13 mouse cellular contexts compared by ENCODE assay signal in genomic region chr3:132911716-132912115, GRCm38 (mm10). TPM values are rescaled to one million over a fixed set of nuclear protein-coding genes. Genes with fewer than 3 reads are reported as not detected.
A peak's percentile ranks its signal among the peaks of the same experiment; 100 is the strongest.
DNase-seq lines count a peak whose midpoint lies in the region; ATAC-seq and TF ChIP-seq lines count a peak whose summit lies in the region.
"Had no signal": no experiment of that assay in that cellular context is flagged by ENCODE, and none has a peak within 500 bp of the region (broad histone marks: within the 10 kb centered on the region; RNA-seq: fewer than 3 reads in every experiment).

No protein-coding gene starts in this region.

- H3K9ac ChIP-seq in embryonic facial prominence, embryonic 14.5 days (ENCODE audit: low read depth, low read length): no peak overlapping the region
- no peak overlapping the region for H3K9ac ChIP-seq in limb, embryonic 13.5 days
- H3K9ac ChIP-seq: lung, embryonic 14.5 days had no signal

- H3K4me2 ChIP-seq in embryonic facial prominence, embryonic 14.5 days (ENCODE audit: low read depth, low read length): peak overlapping the region; percentile 24; the same call in 1 of the 2 replicates
- H3K4me2 ChIP-seq in limb, embryonic 13.5 days (replicated peaks): peak overlapping the region; percentile 44
- H3K4me2 ChIP-seq: lung, embryonic 14.5 days had no signal

- H3K36me3 ChIP-seq in embryonic facial prominence, embryonic 14.5 days (ENCODE audit: control insufficient read depth, insufficient read depth, low read length): no peaks in the 10 kb centered on the region
- no peaks in the 10 kb centered on the region for H3K36me3 ChIP-seq in embryonic facial prominence, embryonic 10.5 days (replicated peaks)
- H3K36me3 ChIP-seq in limb, embryonic 13.5 days: no peaks in the 10 kb centered on the region
- H3K36me3 ChIP-seq: hindbrain, embryonic 10.5 days had no signal

- peak; percentile 68; the same call in 1 of the 2 replicates for ATAC-seq in embryonic facial prominence, embryonic 14.5 days (ENCODE audit: low read depth)
- peak; percentile 62 for ATAC-seq in limb, embryonic 13.5 days (ENCODE audit: low FRiP score, low read depth)

- H3K4me1 ChIP-seq in embryonic facial prominence, embryonic 14.5 days (ENCODE audit: control insufficient read depth, insufficient read depth, low read length): peaks cover 16% of the 10 kb centered on the region
- H3K4me1 ChIP-seq in embryonic facial prominence, embryonic 10.5 days: peaks cover 23% of the 10 kb centered on the region
- H3K4me1 ChIP-seq in lung, adult 2 months (ENCODE audit: control insufficient read depth, insufficient read depth, low read length): no peaks in the 10 kb centered on the region
- peaks cover 27% of the 10 kb centered on the region for H3K4me1 ChIP-seq in limb, embryonic 13.5 days
- H3K4me1 ChIP-seq: hindbrain, embryonic 10.5 days had no signal

- no peaks in the 10 kb centered on the region for H3K9me3 ChIP-seq in embryonic facial prominence, embryonic 14.5 days (ENCODE audit: control insufficient read depth, low read length)
- H3K9me3 ChIP-seq in embryonic facial prominence, embryonic 10.5 days: no peaks in the 10 kb centered on the region
- no peaks in the 10 kb centered on the region for H3K9me3 ChIP-seq in limb, embryonic 13.5 days
- H3K9me3 ChIP-seq: hindbrain, embryonic 10.5 days had no signal

- DNase-seq in embryonic facial prominence, embryonic 14.5 days (ENCODE audit: low spot score): peak; percentile 69
- no peak for DNase-seq in embryonic facial prominence, embryonic 10.5 days (ENCODE audit: low spot score)
- DNase-seq in lung, adult 18-20 months: peak; percentile 24 to 28
- no peak for DNase-seq in lung, adult 2 months
- peak; percentile 76 for DNase-seq in gastrocnemius, adult 2 months
- no peak for DNase-seq in cerebellum, adult 11-12 months
- DNase-seq in ovary, postnatal 36 days (ENCODE audit: low spot score): no peak
- DNase-seq: adrenal gland, postnatal 10 days; lung, embryonic 14.5 days; thymus, adult 18-20 months had no signal

- no peak for TF ChIP-seq CTCF in lung, adult 2 months (IDR thresholded peaks at IDR 0.05; ENCODE audit: insufficient read depth, low read length)
- TF ChIP-seq CTCF in gastrocnemius, adult 2 months (IDR thresholded peaks at IDR 0.05): no peak

- H3K27me3 ChIP-seq in embryonic facial prominence, embryonic 14.5 days (replicated peaks; ENCODE audit: control insufficient read depth, insufficient read depth, low read length): no peaks in the 10 kb centered on the region
- H3K27me3 ChIP-seq in embryonic facial prominence, embryonic 10.5 days (replicated peaks; ENCODE audit: low read depth, poor library complexity, severe bottlenecking): no peaks in the 10 kb centered on the region
- 0 out of 2 replicates have a peak, but pooled peaks cover 8% of the 10 kb centered on the region for H3K27me3 ChIP-seq in limb, embryonic 13.5 days

- intact Hi-C loops in gastrocnemius, adult 2 months (cut with DNase I): no loop called here

- no peak overlapping the region for H3K4me3 ChIP-seq in embryonic facial prominence, embryonic 14.5 days (ENCODE audit: low read depth, low read length)
- H3K4me3 ChIP-seq in embryonic facial prominence, embryonic 10.5 days: no peak overlapping the region
- H3K4me3 ChIP-seq in lung, adult 2 months (replicated peaks; ENCODE audit: extremely low read depth, low read depth, low read length): no peak overlapping the region
- peak overlapping the region; percentile 63 for H3K4me3 ChIP-seq in gastrocnemius, adult 2 months
- peak overlapping the region; percentile 21; the same call in 1 of the 2 replicates for H3K4me3 ChIP-seq in limb, embryonic 13.5 days
- H3K4me3 ChIP-seq: hindbrain, embryonic 10.5 days had no signal

- WGBS in embryonic facial prominence, embryonic 14.5 days: 39% methylated on average over 4 of the region's 4 CpGs
- WGBS in embryonic facial prominence, embryonic 10.5 days: 50% methylated on average over 4 of the region's 4 CpGs
- WGBS in lung, adult 2 months: 47% methylated on average over 4 of the region's 4 CpGs
- WGBS in limb, embryonic 13.5 days: 22% methylated on average over 4 of the region's 4 CpGs

- no peak for TF ChIP-seq POLR2A in lung, adult 2 months (IDR thresholded peaks at IDR 0.05; ENCODE audit: borderline replicate concordance, extremely low read depth, low read depth, low read length)

- no peak overlapping the region for H3K27ac ChIP-seq in embryonic facial prominence, embryonic 14.5 days (replicated peaks; ENCODE audit: low read depth, low read length)
- no peak overlapping the region for H3K27ac ChIP-seq in embryonic facial prominence, embryonic 10.5 days (replicated peaks)
- peak overlapping the region; percentile 59 for H3K27ac ChIP-seq in gastrocnemius, adult 2 months
- H3K27ac ChIP-seq in limb, embryonic 13.5 days: no peak overlapping the region
- H3K27ac ChIP-seq: hindbrain, embryonic 10.5 days had no signal

RNA-seq across cellular contexts. Expression of gene Npnt, which starts 38.4 kb away (rescaled TPM):
- 76.6 and 90.3 TPM in 2 replicates for polyA plus RNA-seq in embryonic facial prominence, embryonic 14.5 days (2014; fragmentation: Nextera tagmentation; extraction: Ambion mirVana)
- polyA plus RNA-seq in embryonic facial prominence, embryonic 10.5 days (2016; fragmentation: Nextera tagmentation; extraction: Ambion mirVana): 26.0 and 26.2 TPM in 2 replicates
- polyA plus RNA-seq in lung, adult 2 months (2012; rRNA removed): 401 and 498 TPM in 2 replicates
- 1 to 10 TPM; 4.5 to 7.4 TPM for total RNA-seq in gastrocnemius, adult 2 months (2021)
- polyA plus RNA-seq in limb, embryonic 13.5 days (2015; fragmentation: Nextera tagmentation; extraction: Ambion mirVana): 29.1 and 36.7 TPM in 2 replicates
- total RNA-seq: monocyte, adult 5-6 weeks had no signal

Comparison
In these comparisons a context has a peak if more than half of its experiments do, and no peak if none do; other contexts are left out.
1. DNase-seq: peak in embryonic facial prominence, embryonic 14.5 days (single experiment), lung, adult 18-20 months (2 of 2) and gastrocnemius, adult 2 months (single experiment); none in embryonic facial prominence, embryonic 10.5 days (single experiment), lung, adult 2 months (single experiment), cerebellum, adult 11-12 months (single experiment) and ovary, postnatal 36 days (single experiment).
2. H3K4me3 ChIP-seq: peak in gastrocnemius, adult 2 months (single experiment) and limb, embryonic 13.5 days (single experiment); none in embryonic facial prominence, embryonic 14.5 days (single experiment), embryonic facial prominence, embryonic 10.5 days (single experiment) and lung, adult 2 months (single experiment).